Mouse (Mus musculus) adrenal gland, adult 2 months (tissue): Measurements from ENCODE around the gene Ctf2. TPM values are rescaled to one million over a fixed set of nuclear protein-coding genes. Genes with fewer than 3 reads are reported as not detected.

Source experiments
- DNase-seq: peaks from one replicate; pipeline ENCODE4 v3.0.0; 2021
- polyA plus RNA-seq: library from polyadenylated mRNA; depleted of rRNA; stranded (reverse); fragments of >200 nt; gene quantifications from 2 replicates; pipeline ENCODE4 v1.2.3, GENCODE M21; 2012
- total RNA-seq, 2 experiments: library from RNA; stranded (reverse); gene quantifications; 2 replicates each; pipeline ENCODE4 v1.2.3; 2021

The Ctf2 gene
- total and polyA plus RNA-seq, 3 experiments = not detected

- no peak for DNase-seq
Observed at GRCm38 (mm10) chr7:127760478-127760877, 28.5 kb upstream of the Ctf2 start.

DNA sequence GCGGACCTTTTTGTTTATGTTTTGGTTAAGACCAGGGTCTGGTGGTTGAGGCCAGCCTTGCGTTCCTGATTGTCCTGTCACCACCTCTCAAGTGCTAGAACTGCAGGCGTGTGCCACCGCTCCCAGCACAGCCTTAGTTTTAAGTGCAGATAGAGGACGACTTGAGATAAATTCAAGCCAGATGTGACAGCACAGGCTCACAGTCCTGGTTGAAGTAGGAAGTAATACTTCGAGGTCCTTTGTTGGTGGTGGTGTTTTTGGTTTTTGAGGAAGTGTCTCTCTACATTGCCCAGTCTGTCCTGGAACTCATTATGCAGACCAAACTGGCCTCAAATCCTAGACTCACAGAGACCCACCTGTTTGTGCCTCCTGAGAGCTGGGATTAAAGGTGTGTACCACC is 27.8 kb upstream of the Ctf2 start:
- no peak for DNase-seq

DNA sequence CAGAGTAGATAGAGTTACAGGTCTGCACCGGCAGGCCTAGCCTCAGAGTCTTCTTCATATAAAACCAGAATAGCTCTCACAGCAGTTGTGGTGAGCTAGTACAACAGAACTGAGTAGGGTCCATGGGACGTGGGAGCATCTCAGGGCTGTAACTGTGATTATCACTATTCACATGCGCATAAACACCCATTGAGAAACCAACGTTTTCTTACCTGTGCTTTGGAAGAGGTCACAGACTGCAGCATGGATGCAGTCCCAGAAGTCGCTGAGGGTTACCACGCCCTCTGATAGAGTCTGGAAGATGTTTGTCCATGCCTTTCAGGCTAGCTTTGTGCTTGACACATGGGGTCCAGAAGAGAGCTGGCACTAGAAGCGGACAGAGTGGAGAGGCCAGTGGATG is 21.8 kb upstream of the Ctf2 start:
- DNase-seq = no peak

DNA sequence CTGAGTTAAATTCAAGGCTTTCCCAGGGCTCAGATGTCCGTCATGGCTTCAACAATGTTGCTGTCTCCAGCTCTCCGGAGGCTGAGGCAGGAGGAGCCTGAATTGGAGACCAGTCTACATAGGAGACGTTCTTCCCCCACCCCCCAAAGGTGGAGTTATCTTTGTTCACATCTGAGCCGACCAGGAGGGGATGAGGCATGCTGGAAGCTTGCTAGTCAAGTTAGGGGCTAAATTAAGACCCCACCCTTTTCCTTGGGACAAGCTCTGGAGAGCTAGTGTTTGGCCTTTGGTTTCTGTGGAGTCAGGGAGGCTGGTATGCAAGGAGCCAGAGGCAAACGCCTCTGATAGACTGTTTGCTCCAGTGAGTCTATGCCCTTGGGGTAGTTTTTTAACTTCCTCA is 21.2 kb upstream of the Ctf2 start:
- no peak for DNase-seq

- no peak for DNase-seq
Observed at GRCm38 (mm10) chr7:127752069-127752468, 20.1 kb upstream of the Ctf2 start.

DNA sequence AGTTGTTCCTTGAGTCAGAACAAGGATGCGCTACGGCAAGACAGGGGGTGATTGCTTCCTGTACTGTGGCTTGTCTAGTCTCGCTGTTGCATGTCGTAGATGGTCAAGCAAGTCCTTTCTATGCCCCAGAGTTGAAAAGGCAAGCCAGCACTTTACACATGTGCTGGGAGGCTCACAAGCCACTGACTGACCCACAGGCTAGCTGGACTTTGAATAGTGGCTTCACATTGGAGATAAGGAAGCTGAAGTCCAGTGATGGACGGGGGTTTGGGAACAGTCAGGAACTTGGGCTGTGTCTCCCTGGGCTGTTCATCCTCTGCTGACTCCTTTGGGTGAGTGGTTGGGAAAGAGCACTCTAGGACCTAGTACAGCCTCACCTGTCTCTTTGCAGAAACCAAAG is 19.7 kb upstream of the Ctf2 start:
- DNase-seq = no peak

GRCm38 (mm10) chr7:127750131-127751127 is 18.5 kb upstream of the Ctf2 start:
- DNase-seq = no peak

DNA sequence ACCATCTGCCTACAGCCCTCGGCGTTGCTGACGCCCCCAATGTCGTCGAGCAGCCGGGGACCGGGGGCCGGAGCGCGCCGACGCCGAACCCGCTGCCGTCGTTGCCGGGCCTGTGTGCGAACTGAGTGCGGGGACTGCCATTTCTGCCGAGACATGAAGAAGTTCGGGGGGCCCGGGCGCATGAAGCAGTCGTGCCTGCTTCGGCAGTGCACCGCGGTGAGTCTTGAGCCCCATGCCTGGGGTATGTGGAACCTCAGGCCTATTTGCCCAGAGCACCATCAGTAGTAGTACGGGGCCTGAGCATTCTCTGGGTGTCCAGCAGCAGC is 16.2 kb upstream of the Ctf2 start:
- DNase-seq = no peak

DNA sequence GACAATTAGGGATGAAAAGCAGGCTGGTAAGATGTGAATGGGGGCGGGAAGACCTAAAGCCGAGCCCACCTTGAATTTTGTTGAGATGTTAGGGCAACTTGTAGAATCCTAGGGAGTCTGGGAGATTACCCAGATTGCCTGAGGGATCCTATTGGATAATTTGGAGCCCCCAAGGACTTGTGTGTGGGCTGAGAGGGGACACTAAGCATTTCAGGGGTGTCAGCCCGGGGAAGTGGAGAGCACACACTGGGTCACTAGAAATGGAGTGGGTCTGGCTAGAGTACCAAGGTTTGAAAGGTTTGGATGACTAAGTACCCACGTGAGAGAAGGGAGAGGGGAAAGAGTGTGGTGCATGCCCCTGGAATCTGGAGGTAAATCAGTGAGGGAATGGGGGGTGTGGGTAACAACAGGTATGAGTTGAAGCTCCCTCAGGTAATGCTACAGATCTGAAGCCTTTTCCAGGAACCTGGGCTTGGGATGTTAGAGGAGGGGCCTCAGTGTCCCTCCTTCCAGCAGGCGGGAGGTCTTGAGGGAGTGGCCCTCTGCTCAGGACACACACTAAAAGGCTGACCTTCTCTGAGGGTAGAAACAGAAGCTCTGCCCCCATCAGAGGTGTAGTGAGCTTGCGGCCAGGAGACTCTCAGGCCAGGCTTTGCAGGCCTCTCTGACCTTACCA is 15.7 kb upstream of the Ctf2 start:
- no peak for DNase-seq

GRCm38 (mm10) chr7:127746494-127747491 is 14.8 kb upstream of the Ctf2 start:
- DNase-seq = peak; percentile 44

DNA sequence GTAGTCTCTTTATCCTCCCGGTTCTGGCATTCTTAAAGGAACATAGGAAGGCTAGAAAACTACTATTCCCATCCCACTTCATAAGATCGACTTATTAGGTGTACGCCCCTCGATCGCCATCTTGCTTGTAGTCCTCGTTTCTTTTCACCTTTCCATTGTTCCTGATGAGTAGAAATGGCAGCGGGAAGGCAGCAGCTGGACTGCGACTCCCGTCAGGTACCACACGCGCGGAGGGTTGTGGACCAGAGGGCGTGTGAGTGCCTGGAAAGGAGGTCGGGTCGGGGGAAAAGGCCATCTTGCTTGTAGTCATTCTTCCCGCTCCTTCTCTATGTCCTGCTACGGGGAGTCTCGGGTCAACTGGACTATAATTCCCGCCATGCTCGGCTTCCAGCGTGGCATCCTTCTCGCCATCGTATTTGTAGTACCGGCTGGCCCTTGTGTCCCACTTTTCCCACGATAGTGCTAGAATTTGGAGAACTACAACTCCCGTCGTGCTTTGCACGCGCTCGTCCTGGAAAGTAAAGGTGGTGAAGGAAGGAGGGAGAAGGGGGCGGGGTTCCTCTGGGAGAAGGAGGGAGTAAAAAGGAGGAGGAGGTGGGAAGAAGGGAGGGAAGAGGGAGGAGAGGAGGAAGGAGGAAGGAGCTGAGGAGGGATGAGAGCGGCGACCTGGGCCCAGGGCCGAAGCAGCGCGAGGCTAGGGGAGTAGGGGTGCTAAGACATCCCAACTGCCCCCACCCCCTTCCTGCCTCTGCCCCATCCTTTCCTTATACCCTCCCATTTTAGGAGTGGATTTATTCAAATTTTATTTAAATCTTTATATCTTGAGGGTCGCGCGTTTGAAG is 13.9 kb upstream of the Ctf2 start:
- peak; percentile 97 for DNase-seq

- peak; percentile 95 for DNase-seq
Observed at GRCm38 (mm10) chr7:127745251-127745651, 13.3 kb upstream of the Ctf2 start.

- peak; percentile 85 for DNase-seq
Observed at GRCm38 (mm10) chr7:127744366-127745045, 12.5 kb upstream of the Ctf2 start, which contains the start of gene Fbxl19. Fbxl19 (plus strand) TSS chr7:127744543.

GRCm38 (mm10) chr7:127730170-127730569 is 1.8 kb downstream of the Ctf2 start:
- DNase-seq = no peak

DNA sequence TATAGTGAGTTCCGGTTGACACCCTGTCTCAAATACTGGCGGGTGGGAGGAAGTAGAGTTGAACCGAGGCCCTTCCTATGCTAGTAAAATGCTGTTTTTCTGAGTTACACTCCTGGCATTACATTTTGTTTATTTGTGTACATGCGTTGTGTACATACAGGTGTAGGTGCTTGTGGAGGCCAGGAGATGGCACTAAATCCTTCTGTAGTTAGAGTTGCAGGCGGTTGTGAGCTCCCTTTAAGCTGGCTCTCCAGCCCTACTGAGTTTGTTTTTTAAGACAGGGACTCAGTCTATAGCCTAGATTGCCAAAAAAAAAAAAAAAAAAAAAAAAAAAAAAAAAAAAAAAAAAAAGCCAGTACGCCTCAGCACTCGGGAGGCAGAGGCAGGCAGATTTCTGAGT is 4.1 kb downstream of the Ctf2 start:
- no peak for DNase-seq

GRCm38 (mm10) chr7:127725924-127726323 is 6.0 kb downstream of the Ctf2 start:
- no peak for DNase-seq

DNA sequence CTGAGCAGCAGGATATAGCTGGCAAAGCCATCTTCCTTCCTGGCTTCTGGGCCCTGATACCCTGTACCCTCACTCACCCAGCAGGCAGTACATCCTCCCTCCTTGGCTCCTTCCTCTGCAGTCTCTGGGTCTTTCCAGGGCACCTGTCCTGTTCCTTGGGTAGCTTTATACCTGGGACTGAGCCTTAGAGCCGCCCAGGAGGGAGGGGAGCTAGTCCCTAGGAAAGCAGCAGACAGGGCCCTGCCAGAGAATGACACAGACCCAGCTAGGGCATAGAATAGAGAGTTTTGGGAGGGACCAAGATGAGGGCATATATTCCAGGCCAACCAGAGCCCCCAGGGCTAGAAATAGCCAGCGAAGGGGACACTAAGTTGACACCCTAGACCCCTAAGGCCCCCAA is 6.5 kb downstream of the Ctf2 start:
- DNase-seq = no peak

- DNase-seq = peak; percentile 32
Observed at GRCm38 (mm10) chr7:127719258-127719657, 12.7 kb downstream of the Ctf2 start.

GRCm38 (mm10) chr7:127718339-127718738 is 13.6 kb downstream of the Ctf2 start:
- DNase-seq = no peak

- DNase-seq = peak; percentile 85
Observed at GRCm38 (mm10) chr7:127716992-127717391, 15.0 kb downstream of the Ctf2 start.
